Mouse (Mus musculus) spleen, adult 2 months (tissue): ENCODE measurements around the gene Cox15.

Source experiments
- CTCF ChIP-seq: fragments of 200-500 bp; IDR thresholded peaks from 2 replicates; pipeline ENCODE4 v1.5.1; 2011; ENCODE audit warnings: mild to moderate bottlenecking, inconsistent platforms; ENCODE audit not compliant: insufficient read depth, insufficient read length, insufficient replicate concordance; ENCODE audit errors: extremely low read depth
- POLR2A ChIP-seq: fragments of 200-500 bp; IDR thresholded peaks from 2 replicates; pipeline ENCODE4 v1.6.1; 2011; ENCODE audit warnings: low read depth, low read length, inconsistent platforms

GRCm38 (mm10) chr19:43792537-43792936 is 39.7 kb upstream of the Cox15 start:
- no peak for TF ChIP-seq CTCF
- no peak for TF ChIP-seq POLR2A
